Comparison of ENCODE assay signal across 13 mouse cellular contexts in the genomic region with DNA sequence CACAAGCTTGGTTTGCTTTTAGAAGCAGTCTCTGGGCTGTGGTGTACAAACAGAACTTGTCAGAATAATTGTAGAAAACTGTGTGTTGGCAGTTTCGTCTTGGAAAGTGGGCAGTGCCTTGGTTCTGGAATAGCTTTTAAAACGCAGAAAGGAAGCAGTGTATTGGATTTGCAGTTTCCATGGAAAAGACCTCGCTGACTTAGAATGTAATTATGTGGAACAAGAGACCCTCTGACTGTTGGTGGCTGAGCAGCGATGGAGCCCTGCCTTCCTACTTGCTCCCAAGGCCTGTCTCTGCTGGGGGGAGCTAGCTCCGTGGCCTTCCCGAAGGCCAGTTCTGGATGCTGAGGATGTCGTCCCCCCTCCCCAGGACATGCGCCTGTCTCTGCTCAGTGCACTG.
DNase-seq lines count a peak whose midpoint lies in the region; ATAC-seq lines count a peak whose summit lies in the region.
"Had no signal": no experiment of that assay in that cellular context is flagged by ENCODE, and none has a peak within 500 bp of the region (broad histone marks: within the 10 kb centered on the region; RNA-seq: fewer than 3 reads in every experiment).

No protein-coding gene starts in this region.

- no peaks in the 10 kb centered on the region for H3K27me3 ChIP-seq in forebrain, embryonic 11.5 days (ENCODE audit: control insufficient read depth, insufficient read depth, low read length)
- no peaks in the 10 kb centered on the region for H3K27me3 ChIP-seq in forebrain, embryonic 12.5 days
- H3K27me3 ChIP-seq in hindbrain, embryonic 14.5 days (ENCODE audit: control insufficient read depth, insufficient read depth, low read length) = no peaks in the 10 kb centered on the region
- H3K27me3 ChIP-seq in neural tube, embryonic 15.5 days (replicated peaks) = no peaks in the 10 kb centered on the region
- H3K27me3 ChIP-seq: heart, embryonic 12.5 days had no signal

- H3K36me3 ChIP-seq in forebrain, embryonic 11.5 days (ENCODE audit: control insufficient read depth, insufficient read depth, low read length) = no peaks in the 10 kb centered on the region; the same call in 1 of the 2 replicates
- H3K36me3 ChIP-seq in forebrain, embryonic 12.5 days (replicated peaks) = peaks cover 31% of the 10 kb centered on the region
- H3K36me3 ChIP-seq in hindbrain, embryonic 14.5 days (replicated peaks; ENCODE audit: control insufficient read depth, insufficient read depth) = no peaks in the 10 kb centered on the region
- H3K36me3 ChIP-seq in neural tube, embryonic 15.5 days = peaks cover 15% of the 10 kb centered on the region

- intact Hi-C loops in left cerebral cortex, postnatal 10 days (cut with DNase I) = no loop called here

- ATAC-seq in forebrain, embryonic 11.5 days (replicated peaks; ENCODE audit: low FRiP score) = no peak
- ATAC-seq in forebrain, embryonic 12.5 days (ENCODE audit: low FRiP score) = no peak
- ATAC-seq in hindbrain, embryonic 14.5 days (ENCODE audit: low FRiP score) = no peak
- peak; percentile 25; the same call in 1 of the 2 replicates for ATAC-seq in neural tube, embryonic 15.5 days (ENCODE audit: low FRiP score)
- ATAC-seq: activated CD4-positive, CD25-positive, alpha-beta regulatory T cell, adult 4 months had no signal

- no peak overlapping the region for H3K4me3 ChIP-seq in forebrain, embryonic 11.5 days (ENCODE audit: low read depth, low read length)
- H3K4me3 ChIP-seq in forebrain, embryonic 12.5 days (replicated peaks) = no peak overlapping the region
- H3K4me3 ChIP-seq in hindbrain, embryonic 14.5 days (replicated peaks; ENCODE audit: low read length) = no peak overlapping the region
- H3K4me3 ChIP-seq in neural tube, embryonic 15.5 days (replicated peaks) = no peak overlapping the region
- H3K4me3 ChIP-seq: heart, embryonic 12.5 days had no signal

- H3K4me2 ChIP-seq in forebrain, embryonic 11.5 days (ENCODE audit: low read depth, low read length, severe bottlenecking) = no peak overlapping the region
- no peak overlapping the region for H3K4me2 ChIP-seq in forebrain, embryonic 12.5 days
- H3K4me2 ChIP-seq in hindbrain, embryonic 14.5 days (replicated peaks) = no peak overlapping the region
- H3K4me2 ChIP-seq in neural tube, embryonic 15.5 days = no peak overlapping the region
- H3K4me2 ChIP-seq: heart, embryonic 12.5 days had no signal

- 78% methylated on average over 8 of the region's 8 CpGs for WGBS in forebrain, embryonic 11.5 days
- WGBS in forebrain, embryonic 12.5 days = 82% methylated on average over 8 of the region's 8 CpGs
- 57% methylated on average over 8 of the region's 8 CpGs for WGBS in hindbrain, embryonic 14.5 days
- WGBS in neural tube, embryonic 15.5 days = 65% methylated on average over 8 of the region's 8 CpGs

- H3K9ac ChIP-seq in forebrain, embryonic 11.5 days (ENCODE audit: low read length) = no peak overlapping the region
- H3K9ac ChIP-seq in forebrain, embryonic 12.5 days = no peak overlapping the region
- H3K9ac ChIP-seq in hindbrain, embryonic 14.5 days = no peak overlapping the region
- no peak overlapping the region for H3K9ac ChIP-seq in neural tube, embryonic 15.5 days (replicated peaks)
- H3K9ac ChIP-seq: heart, embryonic 12.5 days had no signal

- no peaks in the 10 kb centered on the region for H3K4me1 ChIP-seq in forebrain, embryonic 11.5 days (replicated peaks; ENCODE audit: control insufficient read depth, insufficient read depth, low read length)
- peaks cover 21% of the 10 kb centered on the region for H3K4me1 ChIP-seq in forebrain, embryonic 12.5 days
- peaks cover 16% of the 10 kb centered on the region for H3K4me1 ChIP-seq in hindbrain, embryonic 14.5 days (replicated peaks; ENCODE audit: control insufficient read depth, insufficient read depth, low read length)
- H3K4me1 ChIP-seq in neural tube, embryonic 15.5 days = peaks cover 34% of the 10 kb centered on the region

- no peak overlapping the region for H3K27ac ChIP-seq in forebrain, embryonic 11.5 days (ENCODE audit: low read depth, low read length)
- H3K27ac ChIP-seq in forebrain, embryonic 12.5 days = no peak overlapping the region
- H3K27ac ChIP-seq in hindbrain, embryonic 14.5 days = peak overlapping the region; percentile 64; the same call in 1 of the 2 replicates
- peak overlapping the region; percentile 46; the same call in 1 of the 2 replicates for H3K27ac ChIP-seq in neural tube, embryonic 15.5 days (replicated peaks)

- peak; percentile 49 for DNase-seq in forebrain, embryonic 11.5 days (ENCODE audit: low spot score)
- peak; percentile 38 to 44 for DNase-seq in left cerebral cortex, postnatal 10 days (ENCODE audit: extremely low spot score in 1 of 2, low spot score in 2 of 2)
- no peak for DNase-seq in left cerebral cortex, adult 11 months (ENCODE audit: low spot score)
- no peak for DNase-seq in hindbrain, embryonic 14.5 days (ENCODE audit: low spot score)
- DNase-seq in layer of hippocampus, postnatal 10 days (ENCODE audit: low spot score in 2 of 2) = no peak
- no peak for DNase-seq in spleen, postnatal 10 days (ENCODE audit: low spot score in 2 of 2)
- DNase-seq: lung, adult 18-20 months; right cerebral cortex, postnatal 4 days had no signal

- H3K9me3 ChIP-seq in forebrain, embryonic 11.5 days (ENCODE audit: control insufficient read depth, low read length) = no peaks in the 10 kb centered on the region
- no peaks in the 10 kb centered on the region for H3K9me3 ChIP-seq in forebrain, embryonic 12.5 days
- H3K9me3 ChIP-seq in hindbrain, embryonic 14.5 days (ENCODE audit: control insufficient read depth, low read length) = no peaks in the 10 kb centered on the region
- no peaks in the 10 kb centered on the region for H3K9me3 ChIP-seq in neural tube, embryonic 15.5 days (replicated peaks)
- H3K9me3 ChIP-seq: G1E; heart, embryonic 12.5 days had no signal

Comparison
In these comparisons a context has a peak if more than half of its experiments do, and no peak if none do; other contexts are left out.
1. DNase-seq: peak in forebrain, embryonic 11.5 days (single experiment) and left cerebral cortex, postnatal 10 days (2 of 2); none in left cerebral cortex, adult 11 months (single experiment), hindbrain, embryonic 14.5 days (single experiment), layer of hippocampus, postnatal 10 days (0 of 2) and spleen, postnatal 10 days (0 of 2).
2. H3K27ac ChIP-seq: peak in hindbrain, embryonic 14.5 days (single experiment) and neural tube, embryonic 15.5 days (single experiment); none in forebrain, embryonic 11.5 days (single experiment) and forebrain, embryonic 12.5 days (single experiment).